Mouse (Mus musculus) gastrocnemius, adult 2 months (tissue): ENCODE measurements around the gene Gpatch2l. TPM values are rescaled to one million over a fixed set of nuclear protein-coding genes. Genes with fewer than 3 reads are reported as not detected.

Source experiments
- DNase-seq: peaks from one replicate; pipeline ENCODE4 v3.0.0; 2022
- H3K27ac ChIP-seq: fragments of 200-600 bp; 2 replicates; pipeline ENCODE4 v1.8.1; 2022; ENCODE audit warnings: mild to moderate bottlenecking
- H3K4me3 ChIP-seq: fragments of 200-600 bp; 2 replicates; pipeline ENCODE4 v1.8.1; 2022; ENCODE audit warnings: mild to moderate bottlenecking, moderate library complexity
- CTCF ChIP-seq: fragments of 200-600 bp; IDR thresholded peaks from 2 replicates; pipeline ENCODE4 v1.8.1; 2022; ENCODE audit warnings: antibody characterized with exemption, mild to moderate bottlenecking, moderate library complexity
- intact Hi-C: fragments of 180-260 bp; cut with DNase I; formaldehyde crosslinking; loops from one replicate; pipeline ENCODE4 v1.15.1; 2025
- total RNA-seq, 2 experiments: library from RNA; stranded (reverse); gene quantifications; 2 replicates each; pipeline ENCODE4 v1.2.3; 2021

Gene Gpatch2l
- total RNA-seq, 2 experiments from 2014 or later: 12.1 to 12.6 TPM

DNA sequence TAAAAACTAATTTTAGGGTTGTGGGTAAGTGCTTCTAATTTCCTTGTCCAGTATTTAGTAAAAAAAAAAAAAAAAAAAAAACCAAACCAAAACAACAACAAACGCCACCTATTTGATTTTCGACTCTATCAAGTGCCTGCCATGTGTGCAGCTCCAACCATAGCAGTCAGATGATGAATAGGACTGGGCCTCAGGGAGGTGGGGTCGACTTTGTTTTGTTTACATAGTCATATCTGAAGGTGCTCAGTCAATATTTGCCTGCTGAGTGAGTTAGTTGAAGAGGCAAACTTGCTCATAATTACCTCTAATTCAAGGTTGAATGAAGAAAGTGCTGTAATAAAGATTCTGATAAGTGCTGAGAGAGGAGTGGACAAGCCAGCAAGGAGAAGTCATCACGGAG is 7.4 kb upstream of the Gpatch2l start:
- intact Hi-C loops: no loop called here
- no peak overlapping the region for H3K27ac ChIP-seq
- DNase-seq: no peak
- no peak overlapping the region for H3K4me3 ChIP-seq
- TF ChIP-seq CTCF: no peak

DNA sequence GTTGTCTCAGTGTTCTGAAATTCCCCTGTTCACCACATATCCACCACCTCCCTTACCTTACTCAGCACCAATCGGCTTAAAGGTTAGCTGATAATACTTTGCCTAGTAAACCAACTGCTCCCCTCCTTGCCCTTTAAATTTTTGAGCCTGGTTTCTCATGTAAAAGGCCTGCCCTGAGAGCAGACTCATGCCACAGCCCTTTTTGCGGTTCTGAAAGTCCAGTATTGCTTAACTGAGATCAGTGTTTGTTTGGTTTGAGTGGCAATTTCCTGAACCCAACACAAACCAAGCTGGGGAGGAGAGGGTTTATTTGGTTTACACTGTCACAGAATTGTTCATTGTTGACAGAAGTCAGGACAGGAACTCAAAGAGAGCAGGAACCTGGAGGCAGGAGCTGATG is 2.9 kb upstream of the Gpatch2l start:
- TF ChIP-seq CTCF: no peak
- no peak for DNase-seq
- Histone ChIP-seq H3K27ac (no peak overlapping the region), H3K4me3 (no peak overlapping the region)
- intact Hi-C loops: no loop called here

DNA sequence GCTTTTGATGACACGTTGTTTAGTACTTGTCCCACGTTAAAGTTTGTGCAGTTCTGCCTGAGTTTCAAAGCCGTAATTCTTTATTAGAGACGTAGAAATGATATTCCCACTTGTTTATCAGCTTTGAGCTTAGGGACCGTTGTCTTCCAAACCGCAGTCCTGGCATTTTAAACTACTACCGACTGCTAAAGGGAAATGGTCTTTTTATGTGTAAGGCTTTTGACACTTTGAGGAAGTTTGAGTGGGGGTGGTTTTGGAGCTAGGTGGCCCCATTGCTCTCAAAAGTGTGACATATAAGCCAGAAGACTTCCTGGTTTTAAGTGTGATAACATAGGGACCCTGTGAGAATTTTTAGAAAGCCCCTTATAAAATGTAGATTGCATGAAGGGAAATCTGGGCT is 905 bp downstream of the Gpatch2l start:
- intact Hi-C loops: loop anchor here (5.0 to 10.0 kb wide), 2 partner anchors 108 to 420 kb away; partner anchors contain the start of genes Erg28 and Ttll5
- TF ChIP-seq CTCF: no peak
- Histone ChIP-seq H3K27ac (peak overlapping the region; percentile 94), H3K4me3 (peak overlapping the region; percentile 73)
- no peak for DNase-seq

DNA sequence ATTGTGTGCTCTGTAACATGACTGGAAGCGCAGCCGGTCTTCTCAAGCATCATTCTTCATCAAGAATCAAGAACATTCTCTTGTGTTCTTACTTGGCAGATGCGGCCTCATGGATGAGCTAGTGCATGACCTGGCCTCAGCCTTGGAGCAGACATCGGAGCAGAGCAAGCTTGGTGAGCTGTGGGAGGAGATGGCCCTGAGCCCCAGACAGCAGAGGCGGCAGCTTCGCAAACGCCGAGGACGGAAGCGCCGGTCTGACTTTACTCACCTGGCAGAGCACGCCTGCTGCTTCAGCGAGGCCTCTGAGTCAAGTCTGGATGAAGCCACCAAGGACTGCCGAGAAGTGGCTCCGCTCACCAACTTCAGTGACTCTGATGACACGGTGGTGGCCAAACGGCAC is 2.3 kb downstream of the Gpatch2l start:
- Histone ChIP-seq H3K27ac (no peak overlapping the region), H3K4me3 (no peak overlapping the region)
- no peak for DNase-seq
- intact Hi-C loops: loop anchor here (5.0 to 10.0 kb wide), 2 partner anchors 109 to 422 kb away; partner anchors contain the start of genes Erg28 and Ttll5
- no peak for TF ChIP-seq CTCF

DNA sequence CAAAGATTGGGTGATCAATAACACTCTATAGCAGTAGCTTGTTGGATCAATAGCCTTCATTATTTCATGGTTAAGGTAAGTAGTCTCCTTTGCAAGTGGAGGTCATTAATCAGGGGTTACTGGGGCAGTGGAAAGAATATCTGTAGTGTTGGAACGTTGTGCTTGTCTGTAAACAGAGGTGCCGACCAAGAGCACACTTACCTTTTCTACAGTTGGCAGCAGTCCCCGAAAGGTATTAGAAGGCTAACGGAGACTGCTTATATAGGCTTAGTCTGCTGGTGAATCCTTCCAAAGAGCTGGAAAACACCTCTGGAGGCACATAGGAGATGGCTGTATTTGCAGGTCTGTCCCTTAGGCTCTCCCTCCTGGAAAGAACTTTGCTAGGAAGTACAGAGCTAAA is 8.5 kb downstream of the Gpatch2l start:
- intact Hi-C loops: no loop called here
- no peak for TF ChIP-seq CTCF
- DNase-seq: no peak
- Histone ChIP-seq H3K27ac (no peak overlapping the region), H3K4me3 (no peak overlapping the region)

DNA sequence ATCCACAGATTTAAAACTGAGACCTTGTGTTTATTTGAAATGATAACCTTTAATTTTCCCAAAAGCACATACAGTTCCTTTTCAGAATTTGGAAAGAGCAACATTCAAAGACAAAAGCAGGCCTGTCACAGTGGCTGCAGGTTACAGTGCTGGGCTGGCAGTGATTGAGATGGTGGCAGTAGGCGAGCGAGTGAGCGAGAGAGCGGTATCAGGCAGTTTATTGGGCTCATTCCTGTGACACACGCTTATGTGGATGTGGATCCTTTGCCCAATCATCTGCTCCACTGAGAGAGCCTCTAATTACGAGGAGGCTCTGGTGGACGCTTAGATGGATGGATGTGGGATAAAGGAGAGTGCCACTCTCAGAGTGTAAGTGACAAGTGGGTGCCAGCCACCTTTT is 13.3 kb downstream of the Gpatch2l start:
- intact Hi-C loops: no loop called here
- TF ChIP-seq CTCF: no peak
- no peak for DNase-seq
- no peak overlapping the region for H3K27ac ChIP-seq
- no peak overlapping the region for H3K4me3 ChIP-seq

DNA sequence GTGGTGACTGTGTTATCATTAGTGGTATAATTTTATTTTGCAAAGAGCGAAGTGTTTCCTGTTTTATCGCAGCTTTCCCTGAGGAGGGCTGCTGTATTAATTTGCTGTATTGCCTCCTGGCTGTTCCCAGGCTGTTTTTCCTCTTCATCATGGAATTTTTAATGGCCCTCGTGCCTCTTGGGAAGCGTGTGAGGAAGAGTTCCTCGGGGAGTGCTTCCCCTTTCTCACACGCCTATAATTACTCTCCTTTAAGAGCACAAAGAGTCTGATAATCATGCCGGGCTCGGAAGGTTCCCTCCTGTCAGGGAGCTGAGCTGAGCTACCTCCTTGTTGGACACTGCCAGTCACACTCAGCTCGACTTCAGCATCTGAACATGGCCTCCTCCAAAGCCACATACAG is 30.0 kb downstream of the Gpatch2l start:
- no peak overlapping the region for H3K4me3 ChIP-seq
- H3K27ac ChIP-seq: no peak overlapping the region
- TF ChIP-seq CTCF: no peak
- intact Hi-C loops: no loop called here
- DNase-seq: no peak

DNA sequence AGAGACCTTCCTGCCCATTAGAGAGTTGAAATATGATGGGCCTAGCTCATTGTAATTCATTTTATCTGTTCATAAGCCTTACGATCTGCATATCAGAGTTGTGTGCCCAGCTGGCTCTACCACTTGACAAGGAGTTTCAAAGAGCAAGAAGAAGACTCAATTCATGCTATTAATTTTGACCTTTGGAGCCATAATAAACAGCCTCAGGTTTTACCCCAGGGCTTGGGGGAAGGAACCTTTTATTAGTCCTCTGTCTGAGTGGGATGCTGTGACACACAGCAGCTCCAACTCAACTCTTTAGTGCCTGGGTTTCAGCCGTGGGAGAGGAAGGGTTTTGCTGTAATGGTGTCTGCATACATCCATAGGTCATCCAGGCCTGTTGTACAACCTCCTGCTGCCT is 32.6 kb downstream of the Gpatch2l start:
- H3K4me3 ChIP-seq: no peak overlapping the region
- intact Hi-C loops: no loop called here
- TF ChIP-seq CTCF: no peak
- DNase-seq: no peak
- no peak overlapping the region for H3K27ac ChIP-seq

DNA sequence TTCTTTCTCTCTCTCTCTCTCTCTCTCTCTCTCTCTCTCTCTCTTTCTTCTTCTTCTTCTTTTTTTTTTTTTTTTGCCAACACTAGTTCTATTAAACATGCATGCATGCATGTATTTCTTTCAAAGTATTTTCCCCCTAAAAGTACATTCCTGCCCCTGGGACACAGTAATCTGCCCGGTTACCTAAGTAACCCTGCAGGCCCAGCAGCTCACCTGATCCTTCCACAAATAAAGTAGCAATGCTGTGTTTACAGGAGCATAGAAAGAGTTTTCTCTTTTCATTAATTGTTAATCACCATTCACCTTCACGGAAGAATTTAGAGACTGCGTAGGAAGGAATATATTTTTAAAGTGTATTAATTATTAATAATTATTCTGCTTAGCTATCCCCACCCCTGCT is 34.1 kb downstream of the Gpatch2l start:
- intact Hi-C loops: no loop called here
- no peak overlapping the region for H3K4me3 ChIP-seq
- no peak for DNase-seq
- no peak for TF ChIP-seq CTCF
- no peak overlapping the region for H3K27ac ChIP-seq

DNA sequence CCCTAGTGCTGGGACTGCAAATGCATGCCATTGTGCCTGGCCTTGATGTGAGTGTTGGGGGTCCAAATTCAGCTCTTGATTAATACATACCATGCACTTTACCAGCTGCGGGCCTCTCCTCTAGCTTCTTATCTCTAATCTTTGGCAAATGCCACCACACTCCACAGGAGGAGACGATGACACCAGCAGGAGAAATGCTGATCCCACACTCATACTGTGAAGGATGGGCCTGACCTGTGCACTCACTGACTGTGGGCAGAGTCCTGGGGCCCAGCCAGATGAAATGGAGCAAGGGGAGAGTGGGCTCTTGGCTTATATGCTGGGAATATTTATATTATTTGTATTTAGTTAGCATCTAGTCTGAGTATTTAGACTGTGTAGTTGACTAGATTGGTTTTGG is 34.8 kb downstream of the Gpatch2l start:
- DNase-seq: no peak
- TF ChIP-seq CTCF: no peak
- intact Hi-C loops: no loop called here

DNA sequence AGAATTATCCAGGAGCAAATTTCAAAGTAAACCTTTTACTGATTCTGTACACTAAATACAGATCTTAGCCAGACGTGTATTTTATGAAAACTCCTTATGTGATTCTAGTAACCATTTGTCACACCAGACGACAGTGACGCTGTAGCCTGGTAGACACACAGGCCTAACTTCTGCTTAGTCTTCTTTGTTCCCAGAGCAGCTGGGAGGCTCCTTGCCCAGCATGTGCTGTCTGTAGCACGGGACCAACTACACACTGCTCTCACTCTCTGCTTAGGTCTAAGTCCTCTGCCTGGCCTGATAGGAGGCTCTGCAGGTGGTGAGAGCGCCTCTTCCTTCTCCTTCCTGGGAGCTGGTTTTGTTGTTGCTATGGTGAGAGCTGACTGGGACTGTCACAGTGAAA is 35.2 kb downstream of the Gpatch2l start:
- no peak overlapping the region for H3K4me3 ChIP-seq
- DNase-seq: no peak
- TF ChIP-seq CTCF: no peak
- intact Hi-C loops: no loop called here
- no peak overlapping the region for H3K27ac ChIP-seq

More for the DNA sequence above, 34.8 kb downstream of the Gpatch2l start:
- Histone ChIP-seq H3K27ac (no peak overlapping the region), H3K4me3 (no peak overlapping the region)

DNA sequence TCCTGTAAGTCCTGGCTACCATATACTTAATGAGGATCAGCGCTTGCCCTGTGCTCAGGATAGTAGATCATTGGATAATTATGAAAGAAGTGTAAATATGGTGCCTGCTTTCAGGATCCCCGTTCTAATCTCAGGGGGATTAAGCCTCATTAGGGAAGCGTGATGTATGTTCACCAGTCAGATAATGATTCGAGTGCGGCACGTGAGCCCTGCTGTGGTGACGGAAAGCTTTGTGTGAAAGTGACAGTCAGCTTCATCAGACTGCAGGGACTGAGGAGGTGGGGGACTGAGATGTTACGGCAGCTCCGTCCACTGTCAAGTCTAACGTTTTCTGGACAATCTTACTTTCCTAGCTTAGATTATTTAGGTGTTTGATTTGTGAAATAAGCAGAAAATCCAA is 38.3 kb downstream of the Gpatch2l start:
- Histone ChIP-seq H3K4me3 (no peak overlapping the region), H3K27ac (no peak overlapping the region)
- DNase-seq: no peak
- no peak for TF ChIP-seq CTCF
- intact Hi-C loops: loop anchor here (10.0 kb wide), 1 partner anchor 335 kb away; no protein-coding TSS in a partner anchor

DNA sequence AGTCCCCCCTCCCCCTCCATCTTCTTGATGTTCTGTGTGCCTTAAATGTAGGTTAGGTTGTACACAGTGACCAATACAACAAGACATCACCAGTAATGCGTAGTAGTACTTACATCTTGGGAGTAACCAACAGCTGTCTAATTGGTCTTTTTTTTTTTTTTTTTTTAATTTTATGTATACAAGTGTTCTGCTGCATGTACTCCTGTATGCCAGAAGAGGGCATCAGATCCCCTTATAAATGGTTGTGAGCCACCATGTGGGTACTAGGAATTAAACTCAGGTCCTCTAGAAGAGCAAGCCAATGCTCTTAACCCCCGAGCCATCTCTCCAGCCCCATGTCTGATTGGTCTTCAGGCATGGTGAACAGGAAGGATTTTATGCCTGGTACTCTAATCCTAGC is 44.0 kb downstream of the Gpatch2l start:
- intact Hi-C loops: loop anchor here (10.0 kb wide), 1 partner anchor 329 kb away; no protein-coding TSS in a partner anchor
- no peak overlapping the region for H3K4me3 ChIP-seq
- TF ChIP-seq CTCF: peak; percentile 23
- DNase-seq: no peak
- H3K27ac ChIP-seq: no peak overlapping the region

DNA sequence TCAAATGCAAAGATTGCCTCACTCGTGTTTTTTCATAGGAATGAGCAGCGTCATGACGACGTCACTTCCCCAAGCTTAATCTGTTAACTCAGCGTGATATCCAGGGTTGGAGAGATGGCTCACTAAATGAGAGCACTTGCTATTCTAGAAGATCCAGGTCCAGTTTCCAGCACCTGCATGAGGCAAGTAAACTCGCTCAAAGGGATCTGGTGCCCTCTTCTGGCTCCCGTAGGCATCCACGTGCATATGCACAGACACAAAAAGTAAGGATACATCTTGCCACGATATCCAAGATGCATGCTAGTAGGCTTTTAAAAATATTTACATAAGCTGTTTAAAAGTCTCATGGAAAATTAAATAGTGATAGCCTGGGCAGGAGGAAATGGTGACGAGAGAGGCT is 55.8 kb downstream of the Gpatch2l start:
- Histone ChIP-seq H3K4me3 (no peak overlapping the region), H3K27ac (no peak overlapping the region)
- TF ChIP-seq CTCF: peak; percentile 40
- DNase-seq: no peak
- intact Hi-C loops: no loop called here
